Mouse (Mus musculus) brain, adult 10 weeks (tissue): ENCODE data around the gene Tbkbp1. TPM values are rescaled to one million over a fixed set of nuclear protein-coding genes. Genes with fewer than 3 reads are reported as not detected.

Experiments used
- polyA plus RNA-seq: library from polyadenylated mRNA; stranded (reverse); fragments of 350-450 nt; fragmentation: Illumina TruSeq; extraction: RNeasy Lipid Tissue Mini Kit (QIAGEN cat#74804); gene quantifications from one replicate; pipeline ENCODE4 v1.2.3, GENCODE M21; 2015; ENCODE audit warnings: low read depth, low replicate concordance

Gene Tbkbp1
- polyA plus RNA-seq, result 39.0 TPM

GRCm38 (mm10) chr11:97151343-97151801, at the start of gene Tbkbp1:
Gene Tbkbp1, minus strand, starts transcription at chr11:97151495.

GRCm38 (mm10) chr11:97187764-97188642, 36.7 kb upstream of the Tbkbp1 start, which contains the start of gene Kpnb1:
Gene Kpnb1, minus strand, starts transcription at chr11:97187881.

GRCm38 (mm10) chr11:97114671-97115601, 36.4 kb downstream of the Tbkbp1 start, which contains the start of gene Tbx21:
Gene Tbx21, minus strand, starts transcription at chr11:97115331.

Other genes with a start within 250 kb of the Tbkbp1 start
- gene Cdk5rap3, start 235.0 kb downstream of the Tbkbp1 start, polyA plus RNA-seq, result 29.9 TPM
- not detected for gene Prr15l, start 223.4 kb downstream of the Tbkbp1 start, polyA plus RNA-seq
- 53.9 TPM for gene Pnpo, start 207.5 kb downstream of the Tbkbp1 start, polyA plus RNA-seq
- gene Sp2, start 168.5 kb downstream of the Tbkbp1 start, polyA plus RNA-seq, result 9.7 TPM
- gene Sp6, start 138.1 kb downstream of the Tbkbp1 start, polyA plus RNA-seq, result 0.19 TPM
- gene Scrn2, start 121.6 kb downstream of the Tbkbp1 start, polyA plus RNA-seq, result 5.4 TPM
- gene Lrrc46, start 110.1 kb downstream of the Tbkbp1 start, polyA plus RNA-seq, result 1.3 TPM
- gene Mrpl10, start 109.9 kb downstream of the Tbkbp1 start, polyA plus RNA-seq, result 78.6 TPM
- gene Osbpl7, start 100.9 kb downstream of the Tbkbp1 start, polyA plus RNA-seq, result 9.9 TPM
- gene Tbx21, start 36.2 kb downstream of the Tbkbp1 start, polyA plus RNA-seq, result 0.24 TPM
- gene Kpnb1, start 36.4 kb upstream of the Tbkbp1 start, polyA plus RNA-seq, result 81.1 TPM
- gene Npepps, start 129.1 kb upstream of the Tbkbp1 start, polyA plus RNA-seq, result 101 TPM
- 33.5 TPM for gene Mrpl45, start 164.2 kb upstream of the Tbkbp1 start, polyA plus RNA-seq
- 0.57 TPM for gene Gpr179, start 200.6 kb upstream of the Tbkbp1 start, polyA plus RNA-seq
- 44.6 TPM for gene Socs7, start 211.1 kb upstream of the Tbkbp1 start, polyA plus RNA-seq